Mouse (Mus musculus): ENCODE measurements around the gene Gm11563. TPM values are rescaled to one million over a fixed set of nuclear protein-coding genes. Genes with fewer than 3 reads are reported as not detected.

The Gm11563 gene
- polyA plus RNA-seq, 2 experiments = not detected

GRCm38 (mm10) chr11:99662802-99663201 lies 4.0 kb upstream of the Gm11563 start:
- H3K9ac ChIP-seq (replicated peaks) = no peak overlapping the region
- H3K4me3 ChIP-seq (ENCODE audit: insufficient read depth in 1 of 2, low read depth in 2 of 2, low read length in 2 of 2) = no peak overlapping the region
- DNase-seq (ENCODE audit: low read depth in 3 of 3, low spot score in 3 of 3) (no peak), ATAC-seq (ENCODE audit: insufficient read depth) (no peak)
- no peaks in the 10 kb centered on the region for H3K27me3 ChIP-seq (ENCODE audit: control insufficient read depth, insufficient read depth, low read length)
- no peaks in the 10 kb centered on the region for H3K9me3 ChIP-seq (ENCODE audit: control insufficient read depth, low read length)
- H3K36me3 ChIP-seq (replicated peaks; ENCODE audit: control insufficient read depth, insufficient read depth, low read depth) = no peaks in the 10 kb centered on the region
- 60% methylated on average over 10 of the region's 10 CpGs for WGBS (ENCODE audit: insufficient replicate concordance)
- H3K27ac ChIP-seq = no peak overlapping the region
- H3K4me1 ChIP-seq (replicated peaks; ENCODE audit: control insufficient read depth in 2 of 2, insufficient read depth in 2 of 2, low read length in 1 of 2) = no peaks in the 10 kb centered on the region
- TF ChIP-seq CTCF (IDR thresholded peaks at IDR 0.05; ENCODE audit: low read depth) = no peak
- no peak for TF ChIP-seq EP300 (IDR thresholded peaks at IDR 0.05; ENCODE audit: low read depth)
- no peak overlapping the region for H3K4me2 ChIP-seq (ENCODE audit: low read depth)

- Histone ChIP-seq H3K9ac (replicated peaks) (no peak overlapping the region), H3K4me3 (ENCODE audit: insufficient read depth in 1 of 2, low read depth in 2 of 2, low read length in 2 of 2) (no peak overlapping the region), H3K9me3 (ENCODE audit: control insufficient read depth, low read length) (no peaks in the 10 kb centered on the region), H3K27me3 (ENCODE audit: control insufficient read depth, insufficient read depth, low read length) (no peaks in the 10 kb centered on the region), H3K27ac (no peak overlapping the region), H3K4me2 (ENCODE audit: low read depth) (no peak overlapping the region), H3K36me3 (replicated peaks; ENCODE audit: control insufficient read depth, insufficient read depth, low read depth) (no peaks in the 10 kb centered on the region), H3K4me1 (replicated peaks; ENCODE audit: control insufficient read depth in 2 of 2, insufficient read depth in 2 of 2, low read length in 1 of 2) (no peaks in the 10 kb centered on the region)
- TF ChIP-seq CTCF (IDR thresholded peaks at IDR 0.05; ENCODE audit: low read depth) = no peak
- no peak for TF ChIP-seq EP300 (IDR thresholded peaks at IDR 0.05; ENCODE audit: low read depth)
- WGBS (ENCODE audit: insufficient replicate concordance) = 72% methylated on average over 4 of the region's 4 CpGs
- DNase-seq (ENCODE audit: low read depth in 3 of 3, low spot score in 3 of 3) (no peak), ATAC-seq (ENCODE audit: insufficient read depth) (no peak)
Measured at GRCm38 (mm10) chr11:99659256-99659655, 496 bp upstream of the Gm11563 start.

- no peaks in the 10 kb centered on the region for H3K27me3 ChIP-seq (ENCODE audit: control insufficient read depth, insufficient read depth, low read length)
- H3K27ac ChIP-seq = no peak overlapping the region
- TF ChIP-seq CTCF (IDR thresholded peaks at IDR 0.05; ENCODE audit: low read depth) (no peak), EP300 (IDR thresholded peaks at IDR 0.05; ENCODE audit: low read depth) (no peak)
- H3K4me1 ChIP-seq (replicated peaks; ENCODE audit: control insufficient read depth in 2 of 2, insufficient read depth in 2 of 2, low read length in 1 of 2) = no peaks in the 10 kb centered on the region
- H3K36me3 ChIP-seq (replicated peaks; ENCODE audit: control insufficient read depth, insufficient read depth, low read depth) = no peaks in the 10 kb centered on the region
- no peaks in the 10 kb centered on the region for H3K9me3 ChIP-seq (ENCODE audit: control insufficient read depth, low read length)
- DNase-seq (ENCODE audit: low read depth in 3 of 3, low spot score in 3 of 3) (no peak), ATAC-seq (ENCODE audit: insufficient read depth) (no peak)
- H3K4me3 ChIP-seq (ENCODE audit: insufficient read depth in 1 of 2, low read depth in 2 of 2, low read length in 2 of 2) = no peak overlapping the region
- WGBS (ENCODE audit: insufficient replicate concordance) = 38% methylated on average over 5 of the region's 5 CpGs
- no peak overlapping the region for H3K9ac ChIP-seq (replicated peaks)
- no peak overlapping the region for H3K4me2 ChIP-seq (ENCODE audit: low read depth)
Measured at GRCm38 (mm10) chr11:99657051-99657450, 1.7 kb downstream of the Gm11563 start.

GRCm38 (mm10) chr11:99650136-99650535 lies 8.6 kb downstream of the Gm11563 start, which contains the start of gene Gm11555:
TSS of gene Gm11555 (minus strand) at chr11:99650236.
- Histone ChIP-seq H3K27me3 (ENCODE audit: control insufficient read depth, insufficient read depth, low read length) (no peaks in the 10 kb centered on the region), H3K4me3 (ENCODE audit: insufficient read depth in 1 of 2, low read depth in 2 of 2, low read length in 2 of 2) (no peak within 1 kb of the TSS), H3K4me1 (replicated peaks; ENCODE audit: control insufficient read depth in 2 of 2, insufficient read depth in 2 of 2, low read length in 1 of 2) (no peaks in the 10 kb centered on the region), H3K4me2 (ENCODE audit: low read depth) (no peak within 1 kb of the TSS), H3K27ac (no peak within 1 kb of the TSS), H3K36me3 (replicated peaks; ENCODE audit: control insufficient read depth, insufficient read depth, low read depth) (no peaks in the 10 kb centered on the region), H3K9me3 (ENCODE audit: control insufficient read depth, low read length) (no peaks in the 10 kb centered on the region), H3K9ac (replicated peaks) (no peak within 1 kb of the TSS)
- DNase-seq (ENCODE audit: low read depth in 3 of 3, low spot score in 3 of 3) = no peak
- no peak for TF ChIP-seq EP300 (IDR thresholded peaks at IDR 0.05; ENCODE audit: low read depth)
- no peak for TF ChIP-seq CTCF (IDR thresholded peaks at IDR 0.05; ENCODE audit: low read depth)
- WGBS (ENCODE audit: insufficient replicate concordance) = 44% methylated on average over 2 of the region's 2 CpGs
- ATAC-seq (ENCODE audit: insufficient read depth) = no peak

- no peak overlapping the region for H3K27ac ChIP-seq
- no peak overlapping the region for H3K4me2 ChIP-seq (ENCODE audit: low read depth)
- DNase-seq (ENCODE audit: low read depth in 3 of 3, low spot score in 3 of 3) (no peak), ATAC-seq (ENCODE audit: insufficient read depth) (no peak)
- H3K4me3 ChIP-seq (ENCODE audit: insufficient read depth in 1 of 2, low read depth in 2 of 2, low read length in 2 of 2) = no peak overlapping the region
- H3K4me1 ChIP-seq (replicated peaks; ENCODE audit: control insufficient read depth in 2 of 2, insufficient read depth in 2 of 2, low read length in 1 of 2) = no peaks in the 10 kb centered on the region
- H3K9ac ChIP-seq (replicated peaks) = no peak overlapping the region
- no peaks in the 10 kb centered on the region for H3K9me3 ChIP-seq (ENCODE audit: control insufficient read depth, low read length)
- 69% methylated on average over 15 of the region's 15 CpGs for WGBS (ENCODE audit: insufficient replicate concordance)
- TF ChIP-seq CTCF (IDR thresholded peaks at IDR 0.05; ENCODE audit: low read depth) (no peak), EP300 (IDR thresholded peaks at IDR 0.05; ENCODE audit: low read depth) (no peak)
- no peaks in the 10 kb centered on the region for H3K27me3 ChIP-seq (ENCODE audit: control insufficient read depth, insufficient read depth, low read length)
- no peaks in the 10 kb centered on the region for H3K36me3 ChIP-seq (replicated peaks; ENCODE audit: control insufficient read depth, insufficient read depth, low read depth)
Measured at GRCm38 (mm10) chr11:99646444-99646843, 12.3 kb downstream of the Gm11563 start.
